Mouse (Mus musculus): ENCODE data around the gene Eva1c.

Gene Eva1c

GRCm38 (mm10) chr16:90868129-90868528 is 41.6 kb downstream of the Eva1c start:
- DNase-seq (ENCODE audit: low spot score): no peak

GRCm38 (mm10) chr16:90869361-90869760 is 42.8 kb downstream of the Eva1c start:
- no peak for DNase-seq (ENCODE audit: low spot score)

- DNase-seq (ENCODE audit: low spot score): no peak
Measured at GRCm38 (mm10) chr16:90872936-90873335, 46.4 kb downstream of the Eva1c start.

- no peak for DNase-seq (ENCODE audit: low spot score)
Measured at GRCm38 (mm10) chr16:90874536-90874935, 48.0 kb downstream of the Eva1c start.

- no peak for DNase-seq (ENCODE audit: low spot score)
Measured at GRCm38 (mm10) chr16:90878135-90878860, 51.8 kb downstream of the Eva1c start.

- DNase-seq (ENCODE audit: low spot score): no peak
Measured at GRCm38 (mm10) chr16:90882501-90882977, 56.0 kb downstream of the Eva1c start.

- DNase-seq (ENCODE audit: low spot score): no peak
Measured at GRCm38 (mm10) chr16:90885351-90885750, 58.8 kb downstream of the Eva1c start.

- no peak for DNase-seq (ENCODE audit: low spot score)
Measured at GRCm38 (mm10) chr16:90885781-90886565, 59.5 kb downstream of the Eva1c start.

GRCm38 (mm10) chr16:90890683-90891082 is 64.2 kb downstream of the Eva1c start:
- no peak for DNase-seq (ENCODE audit: low spot score)

GRCm38 (mm10) chr16:90891601-90892000 is 65.1 kb downstream of the Eva1c start:
- DNase-seq (ENCODE audit: low spot score): no peak

- DNase-seq (ENCODE audit: low spot score): no peak
Measured at GRCm38 (mm10) chr16:90892081-90892480, 65.6 kb downstream of the Eva1c start.

GRCm38 (mm10) chr16:90893019-90893418 is 66.5 kb downstream of the Eva1c start:
- DNase-seq (ENCODE audit: low spot score): no peak

GRCm38 (mm10) chr16:90893792-90894191 is 67.3 kb downstream of the Eva1c start:
- no peak for DNase-seq (ENCODE audit: low spot score)

GRCm38 (mm10) chr16:90897651-90898050 is 71.1 kb downstream of the Eva1c start:
- DNase-seq (ENCODE audit: low spot score): no peak

- peak; percentile 52 for DNase-seq (ENCODE audit: low spot score)
Measured at GRCm38 (mm10) chr16:90899498-90899897, 73.0 kb downstream of the Eva1c start.

- no peak for DNase-seq (ENCODE audit: low spot score)
Measured at GRCm38 (mm10) chr16:90901364-90901763, 74.8 kb downstream of the Eva1c start.

- no peak for DNase-seq (ENCODE audit: low spot score)
Measured at GRCm38 (mm10) chr16:90903300-90903699, 76.8 kb downstream of the Eva1c start.

GRCm38 (mm10) chr16:90907250-90907649 is 80.7 kb downstream of the Eva1c start:
- DNase-seq (ENCODE audit: low spot score): no peak

- no peak for DNase-seq (ENCODE audit: low spot score)
Measured at GRCm38 (mm10) chr16:90910855-90911533, 84.5 kb downstream of the Eva1c start.

GRCm38 (mm10) chr16:90911766-90912165 is 85.2 kb downstream of the Eva1c start:
- no peak for DNase-seq (ENCODE audit: low spot score)

GRCm38 (mm10) chr16:90916040-90916481 is 89.5 kb downstream of the Eva1c start:
- DNase-seq (ENCODE audit: low spot score): peak; percentile 55

GRCm38 (mm10) chr16:90917156-90917555 is 90.6 kb downstream of the Eva1c start:
- DNase-seq (ENCODE audit: low spot score): no peak
